Mouse (Mus musculus): ENCODE measurements at regions not wholly inside any gene's neighbourhood (a gene's known extent, or its start where the extent isn't known, plus 50 kb on each side); places are given as distances from the start of the nearest gene placed in this dataset.

DNA sequence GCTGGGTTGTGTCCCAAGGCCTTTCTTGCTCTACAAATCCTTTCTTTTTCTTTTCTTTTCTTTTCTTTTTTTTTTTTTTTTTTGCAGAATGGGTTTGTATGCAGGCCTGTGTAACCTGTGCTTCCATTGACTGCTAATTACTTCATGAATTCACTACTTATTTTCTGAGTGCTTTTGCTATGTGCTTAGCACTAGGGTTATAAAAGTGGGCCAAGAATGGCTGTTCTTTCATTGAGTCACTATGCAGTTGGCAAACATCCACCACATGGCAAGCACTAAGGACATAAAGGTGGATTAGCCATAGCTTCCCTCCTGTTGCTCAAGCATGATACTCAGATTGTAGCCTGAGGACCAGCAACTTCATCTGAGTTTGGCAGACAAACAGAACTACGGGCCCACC, 1641.8 kb upstream of the Gm7489 start:
- peak; percentile 13 to 31 for DNase-seq (ENCODE audit: inconsistent age in 2 of 2, low spot score in 1 of 2)
